Mouse (Mus musculus) megakaryocyte-erythroid progenitor cell, adult 5-6 weeks (primary cell): ENCODE results near the gene Tmem106c. TPM values are rescaled to one million over a fixed set of nuclear protein-coding genes. Genes with fewer than 3 reads are reported as not detected.

ENCODE experiments used
- ATAC-seq: replicated peaks from 2 replicates; pipeline ENCODE4 v1.8.0; 2016; ENCODE audit warnings: mild to moderate bottlenecking, inconsistent platforms; ENCODE audit not compliant: severe bottlenecking, poor library complexity, low FRiP score, low TSS enrichment
- total RNA-seq, 2 experiments: library from RNA; stranded (forward) in 1 of 2; stranded (reverse) in 1 of 2; fragments of 200-1000, 215-1000 nt in 1 of 2; fragments of >200 nt in 1 of 2; fragmentation: Nextera tagmentation in 1 of 2; gene quantifications; 2 replicates each; pipeline ENCODE4 v1.2.3; 2014 to 2017

Gene Tmem106c
- total RNA-seq, 2 experiments from 2014 or later: 13.1 to 35.9 TPM

GRCm38 (mm10) chr15:97992712-97993286 is 28.8 kb downstream of the Tmem106c start:
- ATAC-seq: peak; percentile 93

- ATAC-seq: no peak
Measured at GRCm38 (mm10) chr15:97996716-97997256, 32.8 kb downstream of the Tmem106c start.

DNA sequence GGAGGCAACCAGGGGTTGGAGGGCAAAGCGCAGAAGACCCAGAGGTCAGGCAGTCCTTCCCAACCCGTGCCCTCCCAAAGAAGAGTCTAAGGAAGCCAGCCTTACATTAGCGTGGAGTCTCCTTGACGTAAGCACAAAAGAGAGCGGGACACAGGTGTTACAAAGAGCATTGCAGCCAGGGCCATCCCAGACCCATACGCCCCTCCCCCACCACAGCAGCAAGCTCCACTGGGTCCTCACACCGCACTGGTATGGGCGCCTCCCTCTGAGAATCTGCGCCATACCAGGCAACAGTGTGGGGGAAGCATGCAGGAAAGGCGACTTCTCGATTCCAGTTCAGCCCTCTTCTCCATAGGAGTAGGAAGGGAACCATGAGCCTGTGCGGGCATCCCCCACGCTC is 35.5 kb downstream of the Tmem106c start:
- no peak for ATAC-seq

GRCm38 (mm10) chr15:97999991-98000390 is 36.0 kb downstream of the Tmem106c start:
- ATAC-seq: no peak

DNA sequence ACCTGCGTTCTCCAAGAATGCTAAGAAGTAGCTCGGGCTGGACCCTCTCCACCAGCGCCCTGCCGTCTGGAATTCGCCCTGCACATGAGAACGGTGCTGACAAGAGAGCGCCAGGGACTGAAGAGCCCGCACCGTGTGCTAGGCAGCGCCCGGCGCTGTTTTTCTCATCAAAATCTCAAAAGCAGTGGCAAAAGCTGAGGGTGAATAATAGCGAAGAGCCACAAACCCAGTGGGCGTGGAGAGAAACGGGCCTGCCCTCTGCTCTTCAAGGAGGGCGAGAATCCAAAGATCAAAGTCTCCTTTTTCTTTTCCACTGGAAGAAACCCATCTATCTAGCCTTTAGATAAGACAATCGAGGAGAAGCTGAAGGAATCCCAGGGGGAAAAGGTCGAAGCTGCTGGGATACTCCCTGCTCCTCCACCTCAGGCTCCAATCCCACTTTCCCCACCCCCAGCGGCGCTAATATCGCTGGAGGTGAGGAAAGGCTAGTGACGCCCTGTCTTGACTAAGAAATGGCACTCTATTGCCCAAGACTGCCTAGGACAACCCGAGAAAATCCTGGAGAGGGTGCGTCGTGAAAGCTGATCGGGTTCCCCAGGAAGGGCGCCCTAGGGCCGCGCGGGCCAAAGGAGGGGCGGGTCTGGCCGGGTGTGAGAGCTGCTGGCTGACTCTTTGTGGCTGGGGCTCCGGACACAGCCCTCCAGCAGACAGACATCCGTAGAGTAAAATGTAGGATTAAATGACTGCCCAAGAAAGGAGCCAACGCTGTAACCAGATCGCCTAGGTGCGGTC is 37.5 kb downstream of the Tmem106c start:
- no peak for ATAC-seq

- ATAC-seq: no peak
Measured at GRCm38 (mm10) chr15:98002113-98002990, 38.4 kb downstream of the Tmem106c start.

DNA sequence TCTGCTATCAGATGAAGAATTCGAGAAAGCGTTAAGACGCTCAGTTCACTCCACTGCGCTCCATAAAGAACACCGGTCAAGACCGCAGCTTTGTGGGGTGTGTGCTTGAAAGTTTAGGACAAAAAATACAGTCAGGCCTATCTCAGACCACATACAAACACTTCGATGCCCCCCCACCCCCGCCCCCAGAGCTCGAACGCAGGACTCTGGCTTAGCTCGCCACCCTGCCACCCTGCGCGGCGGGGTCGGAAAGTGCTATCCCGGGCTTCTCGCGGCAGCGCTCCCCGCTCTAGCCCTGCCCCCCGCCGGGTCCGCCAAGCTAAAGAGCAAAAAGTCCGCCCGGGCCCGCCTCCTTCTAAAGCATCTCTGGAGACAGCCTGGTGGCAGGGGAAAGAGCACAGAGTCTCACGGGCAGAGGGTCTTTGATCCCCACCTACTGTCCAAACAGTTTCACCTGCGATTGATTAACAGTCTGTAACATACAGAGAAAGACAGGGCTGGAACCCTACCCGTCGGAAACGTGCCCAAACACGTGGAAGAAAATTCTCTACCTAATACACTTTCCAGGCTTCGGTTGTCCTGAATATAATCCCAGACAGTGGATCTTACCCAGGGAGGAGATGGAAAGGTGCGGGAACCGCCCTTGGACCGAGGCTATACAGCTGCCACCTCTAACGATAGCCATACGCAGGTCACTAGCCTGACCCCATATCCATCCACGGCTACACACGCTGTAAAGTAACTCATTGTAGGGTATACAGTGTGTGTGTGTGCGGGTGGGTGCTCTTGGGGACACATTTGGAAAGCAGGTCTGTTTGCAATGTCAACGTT is 39.2 kb downstream of the Tmem106c start:
- ATAC-seq: no peak

DNA sequence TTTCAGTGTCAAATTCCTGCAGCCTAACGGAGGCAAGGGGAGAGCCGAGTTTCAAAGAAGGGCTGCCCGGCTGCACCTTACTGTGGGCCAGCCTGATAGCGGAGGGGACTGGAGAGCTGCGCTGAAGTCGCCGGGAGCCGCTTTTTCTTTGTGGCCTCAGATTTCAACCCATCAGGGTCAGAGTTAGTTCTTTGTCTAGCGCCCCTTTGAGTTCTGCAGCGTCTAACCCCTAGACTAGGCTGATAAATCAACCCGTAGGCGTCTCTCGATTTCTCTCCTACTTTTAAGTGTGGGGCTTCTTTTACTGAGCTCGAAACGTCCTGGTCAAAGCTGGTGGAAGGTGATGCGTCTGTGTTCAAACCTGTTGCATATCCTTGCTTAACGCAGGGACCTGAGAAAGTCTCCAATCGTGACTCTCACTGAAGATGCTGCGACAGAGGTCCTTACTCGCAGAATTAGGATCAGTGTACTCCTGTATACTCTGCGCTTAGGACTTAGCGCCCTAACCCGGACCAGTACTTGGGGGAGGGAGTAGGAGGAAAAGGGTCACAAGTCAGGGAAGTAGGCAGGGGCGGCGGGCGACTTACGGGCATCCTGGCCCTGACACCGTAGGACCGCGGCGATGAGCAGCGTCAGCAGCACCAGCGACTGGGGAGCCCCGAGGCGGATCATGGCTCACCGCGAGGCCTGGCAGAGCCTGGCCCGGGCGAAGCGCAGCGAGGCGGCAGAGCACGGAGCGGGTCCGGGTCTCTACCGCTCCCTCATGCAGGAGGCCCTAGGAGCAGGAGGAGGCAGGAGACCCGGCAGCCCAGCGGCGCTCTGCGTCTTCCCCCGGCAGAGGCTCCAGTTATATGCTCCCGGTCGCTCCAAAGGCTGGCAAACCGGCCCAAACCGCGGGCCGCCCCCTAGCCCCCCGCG is 40.1 kb downstream of the Tmem106c start, which contains the start of gene Col2a1:
Gene Col2a1 (minus strand): TSS at position 874 of the 918 bp plus-strand sequence.
- no peak for ATAC-seq

DNA sequence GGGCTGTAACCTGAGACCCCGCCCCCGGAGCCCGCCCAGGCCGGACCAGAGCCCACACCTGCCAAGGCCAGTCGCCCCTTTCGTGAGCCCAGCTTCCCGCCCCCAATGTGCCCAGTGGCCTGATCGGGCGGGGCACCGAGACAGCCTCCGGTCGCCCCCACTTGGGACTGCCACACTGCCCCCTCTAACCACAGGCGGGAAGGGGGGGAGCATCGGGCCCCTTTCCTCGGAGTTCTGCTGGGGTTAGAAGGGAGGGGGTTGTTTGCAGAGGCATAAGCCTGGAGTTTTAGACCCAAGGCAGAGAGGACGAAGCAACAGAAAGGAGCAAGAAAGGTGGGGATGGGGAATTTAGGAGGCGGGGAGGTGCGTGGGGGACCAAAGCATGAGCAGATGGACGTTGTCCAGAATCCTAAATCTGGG is 40.8 kb downstream of the Tmem106c start:
- no peak for ATAC-seq

DNA sequence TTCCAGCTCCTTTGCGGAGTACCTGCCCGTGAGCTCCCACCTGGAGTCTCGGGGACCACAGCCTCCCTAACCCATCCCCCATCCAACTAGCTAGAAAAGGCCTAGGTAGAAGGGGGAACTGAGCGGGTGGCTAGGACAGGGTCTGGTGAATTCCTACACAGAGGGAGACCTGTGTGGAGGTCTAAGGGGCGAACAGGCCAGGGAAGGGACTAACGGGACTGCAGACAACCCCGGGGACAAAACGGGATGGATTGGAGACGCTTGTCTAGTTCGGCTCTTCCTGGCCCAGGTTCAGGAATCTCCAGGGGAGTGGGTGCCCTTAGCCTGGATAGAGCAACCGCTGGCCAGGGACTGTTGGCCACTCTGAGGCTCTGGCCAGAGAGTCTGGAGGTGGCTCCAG is 41.2 kb downstream of the Tmem106c start:
- no peak for ATAC-seq

GRCm38 (mm10) chr15:98012810-98013209 is 48.8 kb downstream of the Tmem106c start:
- no peak for ATAC-seq

DNA sequence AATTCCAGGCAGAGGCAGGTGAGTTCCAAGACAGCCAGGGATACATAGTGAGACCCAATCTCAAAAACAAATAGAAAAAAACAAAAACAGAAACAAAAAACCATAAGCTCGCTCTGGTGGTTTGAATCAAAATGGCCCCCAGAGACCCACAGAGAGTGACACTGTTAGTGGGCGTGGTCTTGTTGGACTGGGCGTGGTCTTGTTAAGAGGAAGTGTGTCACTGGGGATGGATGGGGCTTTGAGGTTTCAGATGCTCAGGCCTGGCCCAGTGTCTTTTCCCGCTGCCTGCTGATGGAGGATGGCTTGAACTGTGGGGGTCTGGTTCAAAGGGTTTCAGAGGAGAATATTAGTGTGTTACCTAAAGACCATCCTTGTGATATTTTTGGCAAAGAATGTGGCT is 53.9 kb downstream of the Tmem106c start:
- ATAC-seq: no peak

DNA sequence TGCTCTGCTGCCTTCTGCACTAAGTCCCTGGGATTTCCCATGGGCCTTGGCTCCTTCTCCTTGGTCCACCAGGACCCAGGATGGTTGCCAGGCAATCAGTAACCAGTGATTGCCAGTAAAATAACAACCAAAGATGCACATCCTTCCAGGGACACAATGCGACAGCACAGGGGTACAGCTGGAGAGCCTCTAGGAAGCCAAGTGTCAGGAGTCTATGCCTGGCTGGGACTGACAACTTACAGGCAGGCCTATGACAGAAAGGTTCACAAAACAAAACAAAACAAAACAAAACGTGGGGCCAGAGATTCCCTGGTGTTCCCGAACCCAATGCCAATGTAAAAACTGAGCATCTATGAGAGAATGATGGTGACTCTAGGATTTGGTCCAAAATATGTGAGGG is 55.0 kb downstream of the Tmem106c start:
- no peak for ATAC-seq

Other genes with a start within 250 kb of the Tmem106c start
- gene Endou, start 232.9 kb upstream of the Tmem106c start, total RNA-seq (2014; fragmentation: Nextera tagmentation): 0.87 TPM in 1 of 2 replicates, not detected in the other
- not detected in 2 replicates for gene Endou, start 232.9 kb upstream of the Tmem106c start, total RNA-seq (2017)
- 12.0 and 13.1 TPM in 2 replicates for gene Rapgef3, start 196.2 kb upstream of the Tmem106c start, total RNA-seq (2014; fragmentation: Nextera tagmentation)
- 6.8 and 8.2 TPM in 2 replicates for gene Rapgef3, start 196.2 kb upstream of the Tmem106c start, total RNA-seq (2017)
- 91.5 and 112 TPM in 2 replicates for gene Slc48a1, start 185.7 kb upstream of the Tmem106c start, total RNA-seq (2014; fragmentation: Nextera tagmentation)
- gene Slc48a1, start 185.7 kb upstream of the Tmem106c start, total RNA-seq (2017): 53.7 and 72.6 TPM in 2 replicates
- gene Hdac7, start 119.7 kb upstream of the Tmem106c start, total RNA-seq (2014; fragmentation: Nextera tagmentation): 129 and 194 TPM in 2 replicates
- 24.8 and 35.6 TPM in 2 replicates for gene Hdac7, start 119.7 kb upstream of the Tmem106c start, total RNA-seq (2017)
- 1.5 TPM in 1 of 2 replicates, not detected in the other for gene Vdr, start 53.6 kb upstream of the Tmem106c start, total RNA-seq (2014; fragmentation: Nextera tagmentation)
- 0.85 and 0.88 TPM in 2 replicates for gene Vdr, start 53.6 kb upstream of the Tmem106c start, total RNA-seq (2017)
- gene Col2a1, start 40.5 kb downstream of the Tmem106c start, total RNA-seq (2014; fragmentation: Nextera tagmentation): not detected in 2 replicates
- gene Col2a1, start 40.5 kb downstream of the Tmem106c start, total RNA-seq (2017): not detected in 2 replicates
- 69.0 and 74.9 TPM in 2 replicates for gene Pfkm, start 128.4 kb downstream of the Tmem106c start, total RNA-seq (2014; fragmentation: Nextera tagmentation)
- 63.7 and 89.1 TPM in 2 replicates for gene Pfkm, start 128.4 kb downstream of the Tmem106c start, total RNA-seq (2017)
- gene Senp1, start 129.5 kb downstream of the Tmem106c start, total RNA-seq (2014; fragmentation: Nextera tagmentation): 45.5 and 46.0 TPM in 2 replicates
- gene Senp1, start 129.5 kb downstream of the Tmem106c start, total RNA-seq (2017): 35.2 and 39.0 TPM in 2 replicates
- 21.0 and 25.6 TPM in 2 replicates for gene Asb8, start 201.4 kb downstream of the Tmem106c start, total RNA-seq (2014; fragmentation: Nextera tagmentation)
- 14.8 and 16.4 TPM in 2 replicates for gene Asb8, start 201.4 kb downstream of the Tmem106c start, total RNA-seq (2017)
- gene Ccdc184, start 203.0 kb downstream of the Tmem106c start, total RNA-seq (2014; fragmentation: Nextera tagmentation): not detected in 2 replicates
- not detected in 2 replicates for gene Ccdc184, start 203.0 kb downstream of the Tmem106c start, total RNA-seq (2017)
- not detected in 2 replicates for gene Olfr288, start 231.3 kb downstream of the Tmem106c start, total RNA-seq (2014; fragmentation: Nextera tagmentation)
- gene Olfr288, start 231.3 kb downstream of the Tmem106c start, total RNA-seq (2017): not detected in 2 replicates